Mouse (Mus musculus) heart, adult 8-10 months (tissue): ENCODE results near the gene Rab21. TPM values are rescaled to one million over a fixed set of nuclear protein-coding genes. Genes with fewer than 3 reads are reported as not detected.

Experiments
- DNase-seq: peaks from one replicate; pipeline ENCODE4 v3.0.0; 2022; ENCODE audit warnings: low spot score
- total RNA-seq, 4 experiments: library from RNA; stranded (reverse); gene quantifications; 2 replicates each; pipeline ENCODE4 v1.2.4; 2022

Gene Rab21
- 10 to 100 TPM; 74.8 to 90.9 (median 80.1) TPM for total RNA-seq

DNA sequence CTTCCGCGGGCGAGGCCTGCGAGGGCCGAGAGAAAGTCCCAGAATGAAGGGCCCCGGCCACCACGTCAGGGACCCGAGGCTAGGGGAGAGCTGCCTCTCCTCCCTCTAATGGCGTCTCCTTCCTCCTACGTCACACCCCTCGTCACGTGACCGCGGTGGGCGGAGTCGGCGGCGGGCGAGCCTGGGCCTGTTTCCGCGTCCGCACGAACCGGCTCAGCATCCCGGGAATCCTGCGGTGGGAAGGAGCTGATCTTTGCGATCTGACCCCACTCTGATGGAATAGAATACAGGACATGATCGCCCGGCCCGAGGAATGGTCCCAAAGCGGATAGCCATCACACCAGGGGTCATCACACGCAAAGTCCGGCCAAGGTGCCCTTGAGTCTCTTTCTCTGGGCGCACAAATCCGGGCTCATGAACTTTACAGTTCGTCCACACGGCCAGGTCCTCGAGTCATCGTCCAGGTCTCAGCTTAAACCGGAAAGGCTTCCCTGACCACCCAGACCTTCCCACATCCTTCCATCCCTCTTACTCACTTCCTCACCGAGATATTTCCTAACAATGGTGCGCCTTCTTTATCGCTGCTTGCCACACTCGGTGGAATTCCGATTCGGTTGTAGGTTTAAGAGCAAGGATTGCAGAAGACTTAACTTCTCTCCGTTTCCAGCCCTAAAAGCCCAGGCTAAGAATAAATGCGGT, at the start of gene Rab21:
Rab21 (minus strand) TSS at position 122 of the 699 bp plus-strand sequence.
- peak; percentile 98 for DNase-seq

DNA sequence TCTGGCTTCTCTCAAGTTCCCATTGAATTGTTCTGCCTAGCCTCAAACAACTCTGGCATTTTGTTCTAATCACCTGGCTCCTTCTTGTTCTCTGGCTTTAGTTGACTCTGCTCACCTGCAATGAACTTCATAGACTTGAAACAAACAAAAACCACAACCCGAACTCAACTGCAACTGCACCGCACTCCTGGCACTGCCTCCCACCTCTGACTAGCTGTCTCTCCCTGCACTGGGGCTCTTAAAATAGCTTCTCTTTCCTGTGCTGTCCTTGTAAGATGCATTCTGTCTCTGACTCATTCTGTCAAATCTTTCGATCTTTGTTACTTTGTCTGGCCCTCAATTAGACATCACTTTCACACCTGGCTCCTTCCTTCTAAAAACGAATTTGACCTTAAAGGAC, 47.8 kb upstream of the Rab21 start:
- no peak for DNase-seq

DNA sequence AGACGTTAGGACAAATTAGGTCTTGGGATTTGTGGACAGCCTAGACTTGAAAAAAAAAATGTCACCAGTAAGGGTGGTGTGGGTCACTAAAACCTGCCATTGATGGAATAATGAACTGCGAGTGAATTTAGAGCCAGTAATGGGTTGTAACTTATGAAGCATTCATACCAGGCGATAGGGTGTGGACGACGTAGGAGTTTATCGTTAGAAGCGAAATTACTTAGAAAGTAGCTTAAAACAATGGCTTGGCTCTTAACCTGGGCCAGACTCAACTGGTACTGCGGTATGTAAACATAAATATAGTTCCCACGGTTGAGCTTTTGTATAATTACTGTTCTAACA, 47.2 kb upstream of the Rab21 start:
- no peak for DNase-seq

GRCm38 (mm10) chr10:115361840-115362622, 46.6 kb upstream of the Rab21 start, which contains the start of gene Tmem19:
Tmem19 (minus strand) TSS chr10:115362501.
- peak; percentile 94 for DNase-seq

- DNase-seq, result no peak
Measured at GRCm38 (mm10) chr10:115359066-115359465, 43.7 kb upstream of the Rab21 start.

DNA sequence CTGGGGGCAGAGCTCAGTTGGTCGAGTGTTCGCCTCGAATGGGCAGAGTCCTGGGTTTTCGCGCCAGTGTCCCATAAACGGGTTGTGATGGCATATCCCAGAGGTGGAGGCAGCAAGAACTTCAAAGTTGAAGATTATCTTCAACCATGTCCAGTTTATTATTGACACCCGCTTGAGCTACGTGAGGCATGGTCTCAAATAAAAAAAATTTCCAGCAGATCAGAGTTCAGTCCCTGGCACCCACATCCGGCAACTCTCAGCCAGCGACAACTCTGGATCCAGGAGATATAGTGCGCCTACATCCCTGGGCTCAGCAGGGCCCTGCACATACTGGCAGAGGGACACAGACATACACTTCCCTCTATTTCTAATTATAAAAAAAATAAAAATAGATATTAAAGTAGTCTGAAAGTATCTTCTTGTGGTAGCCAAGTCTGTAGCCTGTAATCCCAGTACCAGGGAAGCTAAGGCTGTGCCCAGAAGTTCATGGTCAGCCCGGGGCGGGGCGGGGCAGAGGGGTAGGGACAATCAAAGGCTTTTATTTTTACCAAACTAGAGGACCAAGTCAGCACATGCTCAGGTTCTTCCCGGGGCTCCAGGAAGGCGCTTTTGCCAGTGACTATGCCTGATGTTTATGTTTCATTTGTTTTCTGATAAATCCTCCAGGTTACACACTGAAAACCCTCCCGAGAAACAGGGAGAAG, 43.0 kb upstream of the Rab21 start:
- no peak for DNase-seq

GRCm38 (mm10) chr10:115356106-115356505, 40.7 kb upstream of the Rab21 start:
- DNase-seq, result no peak

DNA sequence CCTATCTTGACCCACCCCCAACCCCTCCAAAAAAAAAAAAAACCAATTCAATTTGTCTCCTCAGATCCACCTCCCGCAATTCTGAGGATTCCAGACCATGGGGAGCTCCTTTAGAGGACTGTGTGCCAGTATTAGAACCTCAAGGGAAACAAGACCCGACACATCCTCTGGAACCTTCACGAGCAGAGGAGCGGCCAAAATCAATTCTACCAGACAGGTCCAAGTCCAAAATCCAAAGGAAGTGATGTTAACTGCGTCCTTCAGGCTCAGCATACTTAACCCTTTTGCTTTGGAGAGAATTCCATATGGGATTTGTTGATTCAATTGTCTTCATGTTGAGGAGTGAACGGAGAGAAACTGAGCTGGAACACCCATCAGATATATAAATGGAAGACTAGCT, 39.6 kb upstream of the Rab21 start:
- DNase-seq, result no peak

DNA sequence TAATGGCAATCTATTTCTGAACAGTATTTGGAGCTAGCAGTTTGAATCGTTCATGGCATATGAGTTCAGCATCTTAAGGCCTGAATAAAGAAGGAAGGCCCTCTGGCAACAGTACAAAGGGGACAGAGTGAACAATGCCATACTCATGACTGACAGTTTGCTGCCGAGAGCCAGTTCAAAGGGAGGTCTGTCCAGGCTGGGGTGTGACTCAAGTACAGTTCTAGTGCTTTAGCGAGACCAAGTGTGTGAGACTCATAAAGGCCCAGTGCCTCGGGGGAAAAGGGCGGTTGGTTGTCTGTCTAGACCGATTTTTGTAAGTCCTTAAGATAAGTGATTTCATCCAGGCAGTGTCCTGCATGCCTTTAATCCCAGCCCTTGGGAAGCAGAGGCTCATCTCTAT, 39.2 kb upstream of the Rab21 start:
- no peak for DNase-seq

DNA sequence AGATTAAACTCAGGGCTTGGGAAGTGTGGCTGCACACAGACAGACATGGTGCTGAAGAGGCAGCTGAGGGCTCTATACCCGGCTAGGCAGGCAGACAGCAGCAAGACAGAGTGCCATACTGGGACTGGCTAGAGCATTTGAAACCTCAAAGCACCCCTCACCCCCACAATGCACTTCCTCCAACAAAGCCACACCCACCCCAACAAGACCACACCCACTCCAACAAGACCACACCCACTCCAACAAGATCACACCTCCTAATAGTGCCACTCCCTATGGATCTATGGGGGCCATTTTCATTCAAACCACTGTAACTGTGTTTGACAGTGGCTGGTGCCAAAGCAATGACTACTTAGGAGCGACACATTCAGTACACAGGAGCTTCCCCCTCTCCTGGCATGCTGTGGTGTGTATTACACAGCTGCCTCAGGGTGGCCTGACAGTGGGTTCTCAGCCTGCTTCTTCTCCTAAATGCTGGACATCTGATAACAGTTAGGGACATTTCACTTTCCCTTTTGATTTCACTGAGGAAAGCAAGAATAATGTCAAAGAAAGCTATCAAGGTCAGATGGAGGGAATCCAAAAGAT, 35.5 kb upstream of the Rab21 start:
- DNase-seq, result no peak

DNA sequence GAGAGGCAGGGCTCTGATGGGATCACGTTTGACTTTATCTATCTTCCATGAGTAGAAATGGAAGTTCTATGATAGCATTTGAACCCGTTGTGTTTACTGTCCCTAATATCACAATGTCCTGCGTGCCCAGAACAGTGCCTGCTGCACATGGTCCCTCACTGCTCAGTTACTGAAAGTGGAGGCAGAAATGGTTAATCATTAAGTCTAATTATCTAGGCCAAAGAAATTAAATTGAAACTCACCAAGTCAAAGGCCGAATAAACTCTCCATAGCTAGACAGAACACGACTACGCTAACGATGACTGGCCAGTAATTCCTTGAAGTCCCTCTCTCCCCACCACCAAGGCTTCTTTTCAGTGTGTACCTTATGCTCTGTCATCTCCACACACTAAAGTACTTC, 34.1 kb upstream of the Rab21 start:
- no peak for DNase-seq

- DNase-seq, result no peak
Measured at GRCm38 (mm10) chr10:115349029-115349428, 33.6 kb upstream of the Rab21 start.

- DNase-seq, result no peak
Measured at GRCm38 (mm10) chr10:115348131-115348530, 32.7 kb upstream of the Rab21 start.

GRCm38 (mm10) chr10:115346444-115346843, 31.1 kb upstream of the Rab21 start:
- DNase-seq, result no peak

GRCm38 (mm10) chr10:115342771-115343425, 27.5 kb upstream of the Rab21 start:
- no peak for DNase-seq

- no peak for DNase-seq
Measured at GRCm38 (mm10) chr10:115339820-115340328, 24.5 kb upstream of the Rab21 start.

DNA sequence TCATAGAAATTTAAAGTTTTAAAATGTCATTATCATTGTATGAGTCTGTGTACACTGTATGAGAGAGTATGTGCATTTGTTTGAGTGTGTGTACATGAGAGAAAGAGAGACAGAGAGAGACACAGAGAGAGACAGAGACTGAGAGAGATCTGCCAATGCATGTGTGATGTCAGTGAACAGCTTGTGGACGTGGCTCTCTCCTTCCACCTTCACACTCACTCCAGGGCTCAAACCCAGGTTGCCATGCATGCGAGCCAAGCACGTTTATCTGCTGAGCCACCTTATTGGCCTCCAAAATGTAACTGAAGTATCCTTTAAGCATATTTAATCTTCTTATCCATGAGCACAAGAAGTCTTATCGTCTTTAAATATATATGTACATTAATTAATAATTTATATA, 21.5 kb upstream of the Rab21 start:
- DNase-seq, result no peak

GRCm38 (mm10) chr10:115333528-115333927, 18.1 kb upstream of the Rab21 start:
- DNase-seq, result no peak

GRCm38 (mm10) chr10:115332997-115333396, 17.6 kb upstream of the Rab21 start:
- no peak for DNase-seq

DNA sequence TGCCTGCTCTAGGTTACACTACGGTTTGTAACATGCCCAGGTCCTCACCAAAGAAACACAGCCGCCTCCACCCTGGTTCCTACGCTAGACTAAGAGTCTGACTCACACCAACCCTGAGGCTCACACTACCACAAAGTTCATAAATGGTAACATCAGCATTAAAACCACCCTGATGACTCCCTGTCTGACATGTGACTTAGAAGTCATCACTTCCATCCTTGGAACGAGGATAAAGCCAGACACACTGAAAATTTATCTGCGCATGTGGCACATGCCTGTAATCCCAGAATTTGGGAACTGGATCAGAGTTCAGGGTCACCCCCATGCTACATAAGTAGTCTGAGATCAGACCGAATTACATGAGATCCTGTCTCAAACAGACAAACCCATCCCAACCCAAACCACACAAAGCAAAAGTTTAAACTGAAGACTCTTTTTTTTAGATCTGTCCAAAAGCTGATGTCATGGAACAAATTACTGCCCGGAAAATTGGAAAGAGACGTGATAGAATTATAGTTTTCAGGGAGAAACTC, 17.1 kb upstream of the Rab21 start:
- peak; percentile 60 for DNase-seq

GRCm38 (mm10) chr10:115329010-115329530, 13.7 kb upstream of the Rab21 start:
- DNase-seq, result no peak
